Mouse (Mus musculus) hematopoietic multipotent progenitor cell, adult 10-12 weeks (in vitro differentiated cells): ENCODE data around the gene Kcnh4. TPM values are rescaled to one million over a fixed set of nuclear protein-coding genes. Genes with fewer than 3 reads are reported as not detected.

Experiments used
- polyA plus RNA-seq: library from polyadenylated mRNA; stranded (reverse); fragments of >175 nt; gene quantifications from 2 replicates; pipeline ENCODE4 v1.2.3, GENCODE M21; 2012; ENCODE audit warnings: low replicate concordance

Gene Kcnh4
- polyA plus RNA-seq = 1.9 and 2.0 TPM in 2 replicates

DNA sequence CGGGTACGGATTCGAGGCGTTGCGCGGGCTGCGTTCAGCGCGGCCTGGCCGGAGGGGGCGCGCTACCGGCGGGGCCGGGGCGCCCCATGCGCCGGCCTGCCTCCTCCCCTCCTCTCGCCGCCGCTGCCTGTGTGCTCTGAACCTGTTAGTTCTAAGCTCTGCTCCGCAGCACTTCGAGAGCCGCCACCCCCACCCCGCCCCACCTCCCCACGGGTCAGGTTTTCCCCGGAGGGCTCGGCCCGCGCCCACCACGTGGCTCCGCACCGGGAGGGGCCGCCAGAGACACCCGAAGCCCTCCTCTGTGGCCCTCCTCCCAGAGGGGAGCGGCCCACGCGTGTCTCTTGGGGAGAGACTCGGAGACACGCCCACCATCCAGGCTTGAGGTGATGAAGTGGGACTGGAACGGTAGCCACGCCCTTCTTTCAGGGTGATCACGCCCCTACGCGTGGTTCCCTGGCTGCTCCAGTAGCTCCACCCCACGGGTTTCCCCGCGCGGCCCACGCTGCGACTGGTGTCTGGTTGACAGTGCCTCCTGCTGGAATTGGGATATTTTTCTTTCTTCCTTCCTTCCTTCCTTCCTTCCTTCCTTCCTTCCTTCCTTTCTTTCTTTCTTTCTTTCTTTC, at the start of gene Kcnh4:
TSS of gene Kcnh4 (minus strand) at position 332 of the 623 bp plus-strand sequence.

DNA sequence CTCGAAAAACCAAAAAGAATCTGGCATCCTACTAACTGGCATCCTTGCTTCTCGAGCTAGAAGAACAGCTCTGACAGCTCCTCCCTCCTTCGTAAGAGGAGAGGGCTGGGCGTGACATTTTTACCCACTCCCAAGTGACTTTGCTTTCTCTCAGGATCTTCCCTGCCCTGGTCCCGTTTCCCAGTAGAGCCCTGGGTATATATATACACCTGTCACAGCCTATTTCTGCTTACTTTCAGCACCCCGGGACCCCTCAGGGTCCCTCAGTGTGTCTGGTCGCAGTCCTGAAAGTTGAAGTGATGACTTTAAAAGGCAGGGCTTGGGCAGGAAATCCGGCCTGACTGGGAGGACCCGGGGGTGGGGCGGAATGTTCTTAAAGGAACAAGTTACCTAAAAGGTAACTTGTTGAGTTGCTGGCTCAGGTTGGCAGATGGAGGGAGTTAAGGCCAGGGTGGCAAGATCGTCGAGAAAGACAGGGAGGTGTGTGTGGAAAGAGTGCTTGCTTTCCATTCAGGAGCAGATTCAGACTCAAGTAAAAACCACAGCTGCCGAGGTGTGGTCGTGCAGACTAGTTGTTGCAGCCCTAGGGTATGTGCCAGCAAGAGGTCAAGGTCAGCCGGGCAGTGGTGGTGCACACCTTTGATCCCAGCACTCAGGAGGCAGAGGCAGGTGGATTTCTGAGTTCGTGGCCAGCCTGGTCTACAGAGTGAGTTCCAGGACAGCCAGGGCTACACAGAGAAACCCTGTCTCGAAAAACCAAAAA, 11.1 kb upstream of the Kcnh4 start, which contains the start of gene Ghdc:
TSS of gene Ghdc (minus strand) at position 312 of the 763 bp plus-strand sequence.

DNA sequence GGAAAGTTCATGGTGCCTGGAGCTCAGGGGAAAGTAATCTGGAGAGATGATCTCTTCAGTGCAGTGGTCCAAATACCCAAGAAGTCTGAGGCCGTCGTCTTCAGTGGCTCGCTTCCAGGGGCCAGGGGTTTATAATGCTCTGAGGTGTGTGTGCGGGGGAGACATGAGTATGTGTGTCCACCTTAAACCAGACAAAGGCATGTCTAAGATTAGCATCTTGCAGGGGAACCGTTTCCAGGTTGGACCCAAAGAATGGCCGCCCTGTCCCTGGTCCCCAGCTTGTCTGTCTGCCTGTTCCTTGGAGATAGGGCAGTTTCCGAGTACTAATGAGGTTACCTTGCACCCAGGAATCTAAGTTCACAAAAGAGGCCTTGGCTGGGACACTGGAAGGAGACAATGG, 3.1 kb upstream of the Kcnh4 start, which contains the start of gene Hcrt:
TSS of gene Hcrt (minus strand) at position 101 of the 400 bp plus-strand sequence.

DNA sequence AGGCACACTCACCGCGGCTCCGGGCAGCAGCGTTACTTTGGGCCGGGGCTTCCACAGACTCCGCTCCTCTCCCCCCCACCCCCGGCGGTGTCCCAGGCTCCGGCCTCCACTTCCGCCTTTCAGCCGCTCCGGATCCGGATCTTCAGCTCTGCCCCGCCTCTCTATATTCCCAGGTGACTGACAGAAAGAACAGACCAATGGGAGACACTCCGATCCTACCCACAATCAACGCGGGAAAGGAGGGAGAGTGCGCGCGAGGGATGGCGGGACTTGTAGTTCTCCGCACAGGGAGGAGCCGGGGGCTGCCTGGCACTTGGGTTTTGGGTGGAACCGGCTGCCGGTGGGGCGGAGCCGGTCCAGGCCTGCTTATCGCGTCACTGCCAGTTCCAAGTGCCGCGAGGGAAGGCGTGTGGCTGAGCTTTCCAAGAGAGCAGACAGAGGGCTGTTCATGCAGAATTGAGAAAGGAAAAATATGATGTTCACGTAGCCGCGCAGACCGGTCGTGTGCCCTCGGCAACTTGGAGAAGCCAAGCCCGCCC, 21.6 kb downstream of the Kcnh4 start, which contains the start of gene Rab5c:
TSS of gene Rab5c (minus strand) at position 150 of the 539 bp plus-strand sequence.

DNA sequence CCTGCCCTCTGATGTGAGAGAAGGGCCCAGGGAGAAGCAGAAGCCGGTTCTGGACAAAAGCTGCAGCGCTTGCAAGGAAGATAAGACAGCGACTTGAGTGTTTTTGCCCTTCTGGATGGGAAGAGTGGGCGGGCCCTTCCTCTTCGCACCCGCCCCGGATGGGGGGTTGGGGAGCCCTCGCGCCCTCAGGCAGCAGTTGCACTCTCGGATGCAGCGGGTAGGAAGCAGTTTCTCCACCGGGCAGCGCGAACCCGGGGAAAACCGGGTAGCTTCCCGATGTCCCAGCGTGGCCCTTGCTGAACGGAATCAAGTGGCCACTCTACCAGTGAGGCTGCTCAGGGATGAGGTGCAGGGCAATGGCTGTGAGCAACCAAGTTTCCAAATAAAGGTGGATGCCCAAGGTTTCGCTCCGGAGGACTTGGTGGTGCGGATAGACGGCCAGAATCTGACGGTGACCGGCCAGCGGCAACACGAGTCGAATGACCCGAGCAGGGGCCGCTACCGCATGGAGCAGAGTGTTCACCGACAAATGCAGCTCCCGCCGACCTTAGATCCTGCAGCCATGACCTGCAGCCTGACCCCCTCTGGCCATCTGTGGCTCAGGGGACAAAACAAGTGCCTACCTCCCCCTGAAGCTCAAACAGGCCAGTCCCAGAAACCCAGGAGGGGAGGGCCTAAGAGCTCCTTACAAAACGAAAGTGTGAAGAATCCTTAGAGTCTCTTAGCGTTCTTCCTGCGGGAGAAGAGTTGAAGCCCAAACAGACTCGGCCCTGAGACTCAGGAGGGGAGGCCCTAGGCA, 45.8 kb downstream of the Kcnh4 start, which contains the start of gene Hspb9:
TSS of gene Hspb9 (plus strand) at position 116 of the 799 bp plus-strand sequence.

DNA sequence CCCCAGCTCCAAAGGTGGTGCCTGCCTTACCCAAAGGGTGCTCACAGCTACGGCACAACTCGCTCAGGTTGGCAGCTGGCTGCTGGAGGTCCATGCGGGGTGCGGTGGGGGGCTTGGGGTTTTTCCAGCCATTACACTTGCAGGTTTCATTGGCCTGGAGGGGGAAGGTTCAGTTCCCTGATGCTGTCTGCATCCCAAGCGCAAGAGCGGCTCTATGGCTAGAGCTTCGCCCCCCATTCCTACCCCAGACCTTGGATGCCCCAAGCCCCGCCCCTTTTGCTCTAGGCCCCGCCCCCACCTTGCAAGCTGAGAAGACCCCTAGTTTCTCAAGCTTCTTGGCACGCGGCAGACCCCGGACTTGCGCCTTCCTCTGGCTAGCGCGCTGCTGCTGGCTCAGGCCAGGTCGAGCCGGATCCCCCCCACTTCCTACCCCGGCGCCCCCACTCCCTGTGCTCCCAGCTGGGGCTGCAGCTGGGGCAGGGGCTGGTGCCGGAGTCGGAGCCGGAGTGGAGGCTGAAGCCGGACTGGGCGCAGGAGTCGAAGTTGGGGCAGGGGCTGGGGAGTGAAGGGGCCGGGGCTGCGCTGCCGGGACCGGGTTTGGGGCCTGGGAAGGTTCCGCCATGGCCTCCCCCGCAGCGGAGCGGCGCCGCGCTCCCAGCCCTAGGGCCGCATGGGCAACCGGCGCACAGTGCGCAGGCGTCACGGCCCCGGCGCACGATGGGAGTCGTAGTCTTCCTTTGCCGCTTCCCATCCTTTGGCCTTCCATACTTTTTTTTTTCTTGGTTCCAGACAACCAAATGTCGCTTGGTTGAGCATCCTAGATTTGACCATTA, 47.7 kb downstream of the Kcnh4 start, which contains the start of gene Kat2a:
TSS of gene Kat2a (minus strand) at position 683 of the 833 bp plus-strand sequence.

DNA sequence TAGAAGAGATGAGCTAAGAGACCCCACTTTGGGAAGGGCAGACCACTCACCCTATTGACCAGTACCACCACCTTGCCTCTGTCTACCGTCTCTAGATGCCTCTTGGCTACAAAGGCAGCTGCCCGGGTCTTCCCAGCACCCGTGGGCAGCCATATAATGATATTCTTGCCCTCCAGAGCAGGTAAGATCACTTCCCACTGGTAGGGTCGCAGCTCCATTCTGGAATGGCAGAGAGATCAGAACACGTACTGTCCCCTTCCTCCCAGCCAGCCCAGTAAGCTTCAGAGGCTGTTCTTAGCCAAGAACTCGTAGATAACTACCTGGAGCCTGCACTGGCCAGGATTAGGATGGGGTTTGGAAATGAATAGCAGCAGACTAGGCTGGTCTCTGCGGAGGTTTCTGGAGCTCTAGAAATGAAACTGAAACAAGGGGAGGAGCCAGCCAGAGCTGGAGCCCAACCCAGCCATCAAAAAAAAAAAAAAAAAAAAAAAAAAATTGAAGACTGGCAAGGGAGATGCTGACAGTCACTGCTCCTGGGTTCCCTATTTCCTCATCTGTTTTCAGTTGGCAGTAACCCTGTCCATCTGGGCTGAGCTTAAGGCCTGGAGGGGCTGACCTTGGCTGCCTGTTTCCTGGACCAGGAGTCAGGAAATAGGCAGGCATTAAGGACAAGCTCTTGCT, 55.8 kb downstream of the Kcnh4 start, which contains the start of gene Dhx58:
TSS of gene Dhx58 (minus strand) at position 421 of the 681 bp plus-strand sequence.

DNA sequence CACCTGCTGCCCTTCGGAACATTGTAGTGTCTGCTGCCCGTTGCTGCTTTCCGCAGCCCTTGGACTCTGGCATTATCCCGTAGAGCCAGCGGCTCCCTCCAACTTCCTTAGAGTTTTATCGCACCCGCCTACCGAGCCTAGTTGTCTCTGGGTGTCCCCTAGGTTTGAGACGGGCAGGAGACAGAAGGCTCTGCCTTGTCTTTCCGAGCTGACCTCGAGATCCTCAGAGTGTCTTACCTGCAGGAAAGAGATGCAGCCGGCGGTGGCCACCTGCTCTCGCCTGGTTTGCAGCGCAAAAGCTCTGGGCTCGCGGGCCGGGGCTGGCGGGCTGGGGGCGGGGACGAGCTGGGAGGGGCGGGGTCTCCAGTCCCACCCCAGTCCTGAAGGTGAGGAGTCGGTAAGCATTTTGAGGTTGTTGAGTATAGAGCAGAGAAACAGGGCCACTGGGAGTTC, 67.6 kb downstream of the Kcnh4 start, which contains the start of gene Zfp385c:
TSS of gene Zfp385c (minus strand) at position 292 of the 453 bp plus-strand sequence.

Other genes with a start within 250 kb of the Kcnh4 start
- 9.1 and 48.3 TPM in 2 replicates for gene Acly, start 231.9 kb downstream of the Kcnh4 start, polyA plus RNA-seq
- 0.06 and 0.10 TPM in 2 replicates for gene Ttc25, start 214.3 kb downstream of the Kcnh4 start, polyA plus RNA-seq
- 106 and 177 TPM in 2 replicates for gene Cnp, start 185.0 kb downstream of the Kcnh4 start, polyA plus RNA-seq
- gene Nkiras2, start 140.7 kb downstream of the Kcnh4 start, polyA plus RNA-seq = 28.6 and 48.1 TPM in 2 replicates
- gene Dnajc7, start 139.8 kb downstream of the Kcnh4 start, polyA plus RNA-seq = 83.6 and 158 TPM in 2 replicates
- 0.10 and 1.0 TPM in 2 replicates for gene Zfp385c, start 67.5 kb downstream of the Kcnh4 start, polyA plus RNA-seq
- gene Dhx58, start 55.7 kb downstream of the Kcnh4 start, polyA plus RNA-seq = 28.1 and 48.4 TPM in 2 replicates
- gene Kat2a, start 47.5 kb downstream of the Kcnh4 start, polyA plus RNA-seq = 43.0 and 46.2 TPM in 2 replicates
- gene Hspb9, start 46.1 kb downstream of the Kcnh4 start, polyA plus RNA-seq = 0.34 TPM in 1 of 2 replicates, not detected in the other
- 333 and 444 TPM in 2 replicates for gene Rab5c, start 21.7 kb downstream of the Kcnh4 start, polyA plus RNA-seq
- gene Hcrt, start 3.0 kb upstream of the Kcnh4 start, polyA plus RNA-seq = not detected in 2 replicates
- gene Ghdc, start 11.0 kb upstream of the Kcnh4 start, polyA plus RNA-seq = 10.9 and 12.2 TPM in 2 replicates
- 50.6 and 56.2 TPM in 2 replicates for gene Stat5b, start 90.8 kb upstream of the Kcnh4 start, polyA plus RNA-seq
- 23.5 and 32.6 TPM in 2 replicates for gene Stat5a, start 99.4 kb upstream of the Kcnh4 start, polyA plus RNA-seq
- gene Stat3, start 179.6 kb upstream of the Kcnh4 start, polyA plus RNA-seq = 79.6 and 120 TPM in 2 replicates
- gene Cavin1, start 210.9 kb upstream of the Kcnh4 start, polyA plus RNA-seq = 0.99 and 2.9 TPM in 2 replicates
- gene Atp6v0a1, start 249.5 kb upstream of the Kcnh4 start, polyA plus RNA-seq = 44.2 and 52.4 TPM in 2 replicates